Mouse (Mus musculus) left cerebral cortex, postnatal 14 days (tissue): ENCODE results near the gene Actr3. TPM values are rescaled to one million over a fixed set of nuclear protein-coding genes. Genes with fewer than 3 reads are reported as not detected.

Experiments
- DNase-seq, 2 experiments: peaks; one replicate each; pipeline ENCODE4 v3.0.0; 2021 to 2022; ENCODE audit warnings: low spot score in 2 of 2, mixed read lengths in 1 of 2
- intact Hi-C: fragments of 180-260 bp; cut with DNase I; formaldehyde crosslinking; loops from one replicate; pipeline ENCODE4 v1.15.1; 2025
- total RNA-seq, 2 experiments: library from RNA; stranded (reverse); gene quantifications; 2 replicates each; pipeline ENCODE4 v1.2.3; 2021

The Actr3 gene
- total RNA-seq, 2 experiments from 2014 or later = 224 to 226 TPM

GRCm38 (mm10) chr1:125386217-125386616, 49.3 kb downstream of the Actr3 start:
- intact Hi-C loops = no loop called here
- DNase-seq = no peak

GRCm38 (mm10) chr1:125382622-125383021, 52.9 kb downstream of the Actr3 start:
- intact Hi-C loops = no loop called here
- no peak for DNase-seq

DNA sequence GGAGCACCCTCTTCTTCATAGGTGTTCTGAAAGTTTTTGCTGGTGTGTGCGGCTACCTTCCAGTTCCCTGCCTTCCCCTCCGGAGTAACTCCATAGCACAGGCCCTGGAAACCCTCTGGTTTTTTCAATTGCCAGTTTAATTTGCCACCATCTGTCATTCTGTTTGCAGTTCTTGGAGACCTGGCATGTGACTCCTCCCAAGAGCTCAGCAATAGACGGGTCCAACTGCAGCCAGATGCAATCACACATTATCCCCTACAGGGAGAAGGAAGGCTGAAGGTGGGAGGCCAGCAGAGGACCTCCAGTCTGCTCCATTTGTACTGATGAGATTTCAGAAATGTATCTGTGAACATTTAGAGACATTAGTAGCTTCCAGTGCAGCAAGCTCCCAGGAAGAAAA, 56.6 kb downstream of the Actr3 start:
- DNase-seq = no peak
- intact Hi-C loops = no loop called here

GRCm38 (mm10) chr1:125372855-125373254, 62.7 kb downstream of the Actr3 start:
- intact Hi-C loops = loop anchor here (5.0 kb wide), 1 partner anchor 656 kb away; no protein-coding TSS in a partner anchor
- DNase-seq = peak; percentile 57 to 64

- peak; percentile 67 to 68 for DNase-seq
Measured at GRCm38 (mm10) chr1:125370779-125371178, 64.7 kb downstream of the Actr3 start.

DNA sequence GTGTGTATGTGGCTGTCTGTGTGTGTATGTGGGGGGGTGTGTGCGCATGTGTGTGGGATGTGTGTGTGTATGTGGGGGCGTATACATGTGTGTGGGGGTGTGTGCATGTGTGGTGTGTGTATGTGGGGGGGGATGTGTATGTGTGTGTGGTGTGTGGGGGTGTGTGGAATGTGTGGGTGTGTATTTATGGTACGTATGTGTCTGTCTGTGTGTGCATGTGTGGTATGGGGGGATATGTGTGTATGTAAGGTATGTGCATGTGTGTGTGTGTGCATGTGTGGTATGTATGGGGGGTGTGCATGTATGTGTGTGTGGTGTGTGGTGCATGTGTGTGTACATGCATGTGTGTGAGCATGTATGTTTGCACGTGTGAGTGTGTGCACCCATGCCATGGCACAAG, 70.0 kb downstream of the Actr3 start:
- intact Hi-C loops = no loop called here
- no peak for DNase-seq

More at GRCm38 (mm10) chr1:125370779-125371178, 64.7 kb downstream of the Actr3 start:
- intact Hi-C loops = loop anchor here (5.0 kb wide), 1 partner anchor 653 kb away; no protein-coding TSS in a partner anchor

- DNase-seq = no peak
- intact Hi-C loops = no loop called here
Measured at GRCm38 (mm10) chr1:125351416-125352037, 84.0 kb downstream of the Actr3 start.

GRCm38 (mm10) chr1:125350843-125351242, 84.7 kb downstream of the Actr3 start:
- intact Hi-C loops = no loop called here
- DNase-seq = no peak

- no peak for DNase-seq
- intact Hi-C loops = no loop called here
Measured at GRCm38 (mm10) chr1:125345854-125346253, 89.7 kb downstream of the Actr3 start.

- intact Hi-C loops = no loop called here
- DNase-seq = no peak
Measured at GRCm38 (mm10) chr1:125345448-125345847, 90.1 kb downstream of the Actr3 start.

DNA sequence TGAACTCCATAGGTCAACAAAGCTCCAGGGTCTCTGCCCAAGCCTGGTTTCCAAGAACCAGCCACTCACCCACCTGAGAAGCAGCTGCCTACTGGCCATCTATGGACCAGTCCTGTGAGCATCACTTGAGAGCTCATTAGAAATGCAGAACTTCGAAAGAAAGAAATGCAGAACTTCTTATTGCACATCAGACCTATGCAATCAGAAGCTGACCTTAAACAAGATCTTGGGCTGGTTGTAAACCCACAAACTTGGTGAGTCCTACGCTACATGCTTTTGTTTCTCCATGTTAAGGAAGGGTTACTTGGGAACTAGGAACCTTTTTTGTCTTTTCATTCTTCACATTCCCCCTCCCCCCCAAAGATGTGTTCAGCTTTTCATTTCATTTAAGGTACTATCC, 92.4 kb downstream of the Actr3 start:
- intact Hi-C loops = no loop called here
- no peak for DNase-seq

Other genes starting within 250 kb of the Actr3 start
- gene Slc35f5, start 124.9 kb upstream of the Actr3 start, total RNA-seq = 10 to 100 TPM; 29.1 to 33.6 TPM
- gene Gpr39, start 241.3 kb upstream of the Actr3 start, total RNA-seq = under 1 TPM; 0.53 to 0.59 TPM